Mouse (Mus musculus): ENCODE measurements around the gene Inafm1.

DNA sequence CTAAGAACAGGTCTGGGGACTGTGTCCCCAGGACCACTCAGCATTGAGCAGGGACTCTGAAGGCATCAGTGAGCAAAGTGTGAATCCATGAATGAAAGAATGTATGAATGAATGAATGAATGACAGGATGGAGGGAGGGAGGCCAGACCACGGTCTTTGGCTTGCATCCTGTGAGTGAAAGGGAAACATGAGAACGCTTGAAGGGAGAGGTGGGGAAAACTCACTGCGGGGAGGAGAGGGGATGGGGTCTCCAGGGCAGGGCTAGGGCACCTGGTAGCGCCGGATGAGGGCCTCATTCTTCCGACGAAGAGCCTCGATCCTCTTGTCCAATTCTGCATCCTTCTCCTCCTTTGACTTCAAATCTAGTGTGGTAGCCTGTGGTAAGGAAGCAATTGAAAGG is 10.6 kb upstream of the Inafm1 start:
- TF ChIP-seq CTCF (IDR thresholded peaks at IDR 0.05; ENCODE audit: low read depth, low read length): no peak
- no peak for TF ChIP-seq GATA1 (IDR thresholded peaks at IDR 0.05; ENCODE audit: borderline replicate concordance, low read length)
- TF ChIP-seq POLR2AphosphoS5 (IDR thresholded peaks at IDR 0.05; ENCODE audit: insufficient replicate concordance, low read depth, low read length): no peak

Data from G1E (cell line).